Mouse (Mus musculus) embryonic facial prominence, embryonic 15.5 days (tissue): ENCODE results near the gene E2f4. TPM values are rescaled to one million over a fixed set of nuclear protein-coding genes. Genes with fewer than 3 reads are reported as not detected.
"Not testable (repeated sequence)": the region's sequence is repeated elsewhere in the genome, so short reads cannot be mapped to it uniquely, and the experiment has no call there.

Experiments
- ATAC-seq: fragments of 200-750 bp; cut with Nextera tagmentation; 2 replicates; pipeline ENCODE4 v1.8.0; 2017; ENCODE audit warnings: low read depth, moderate TSS enrichment; ENCODE audit not compliant: insufficient number of reproducible peaks, low FRiP score, low TSS enrichment
- H3K27ac ChIP-seq: fragments of 300-500 bp; sonication (generic); replicated peaks from 2 replicates; pipeline ENCODE4 v1.5.1; 2015; ENCODE audit warnings: mild to moderate bottlenecking, inconsistent platforms
- H3K27me3 ChIP-seq: fragments of 300-500 bp; sonication (generic); 2 replicates; pipeline ENCODE4 v1.6.1; 2015; ENCODE audit warnings: inconsistent platforms
- H3K36me3 ChIP-seq: fragments of 300-500 bp; sonication (generic); 2 replicates; pipeline ENCODE4 v1.6.1; 2015; ENCODE audit warnings: mild to moderate bottlenecking, inconsistent platforms
- H3K4me1 ChIP-seq: fragments of 300-500 bp; sonication (generic); 2 replicates; pipeline ENCODE4 v1.6.1; 2015; ENCODE audit warnings: inconsistent platforms
- H3K4me2 ChIP-seq: fragments of 300-500 bp; sonication (generic); replicated peaks from 2 replicates; pipeline ENCODE4 v1.6.1; 2015; ENCODE audit warnings: mild to moderate bottlenecking, inconsistent platforms
- H3K4me3 ChIP-seq: fragments of 300-500 bp; sonication (generic); replicated peaks from 2 replicates; pipeline ENCODE4 v1.5.1; 2015; ENCODE audit warnings: mild to moderate bottlenecking, inconsistent platforms
- H3K9ac ChIP-seq: fragments of 300-500 bp; sonication (generic); 2 replicates; pipeline ENCODE4 v1.6.1; 2015; ENCODE audit warnings: inconsistent platforms
- H3K9me3 ChIP-seq: fragments of 300-500 bp; sonication (generic); replicated peaks from 2 replicates; pipeline ENCODE4 v1.6.1; 2016; ENCODE audit warnings: inconsistent platforms
- WGBS: fragments of 180-500 bp; shearing (Covaris S2); methylation state at CpG from one replicate; pipeline ENCODE4 v1.1.7; 2015; 5-methylcytosine and 5-hydroxymethylcytosine counted together
- polyA plus RNA-seq: library from polyadenylated mRNA; unstranded; fragments of >200 nt; fragmentation: Nextera tagmentation; extraction: Ambion mirVana; gene quantifications from 2 replicates; pipeline ENCODE4 v1.2.1, GENCODE M21; 2015

Gene E2f4
- polyA plus RNA-seq, 1 experiment from 2014 or later = 79.6 TPM

- 82% methylated on average over 4 of the region's 4 CpGs for WGBS
- 0 out of 2 replicates have a peak, but pooled peaks cover 12% of the 10 kb centered on the region for H3K36me3 ChIP-seq
- peaks cover 29% of the 10 kb centered on the region for H3K4me1 ChIP-seq
- peaks cover 12% of the 10 kb centered on the region for H3K27me3 ChIP-seq
- H3K4me2 ChIP-seq = no peak overlapping the region
- no peak overlapping the region for H3K27ac ChIP-seq
- no peak overlapping the region for H3K4me3 ChIP-seq
- no peaks in the 10 kb centered on the region for H3K9me3 ChIP-seq
- ATAC-seq = no peak
- no peak overlapping the region for H3K9ac ChIP-seq
These were observed 10.6 kb upstream of the E2f4 start for GRCm38 (mm10) chr8:105286907-105287306.

GRCm38 (mm10) chr8:105288231-105288630 lies 9.2 kb upstream of the E2f4 start:
- peaks cover 26% of the 10 kb centered on the region for H3K4me1 ChIP-seq
- no peaks in the 10 kb centered on the region for H3K36me3 ChIP-seq
- H3K9me3 ChIP-seq = no peaks in the 10 kb centered on the region
- WGBS = 88% methylated on average over 5 of the region's 5 CpGs
- H3K27me3 ChIP-seq = peaks cover 12% of the 10 kb centered on the region
- H3K4me2 ChIP-seq = peak overlapping the region; percentile 90; the same call in 1 of the 2 replicates
- H3K27ac ChIP-seq = no peak overlapping the region
- peak overlapping the region; percentile 65 for H3K4me3 ChIP-seq
- no peak for ATAC-seq
- H3K9ac ChIP-seq = no peak overlapping the region

- H3K27ac ChIP-seq = peak overlapping the region; percentile 90
- H3K4me3 ChIP-seq = peak overlapping the region; percentile 65
- ATAC-seq = peak; percentile 88
- H3K4me2 ChIP-seq = peak overlapping the region; percentile 90
- no peaks in the 10 kb centered on the region for H3K9me3 ChIP-seq
- whole genome bisulfite sequencing = under 1% methylated on average over 53 of the region's 53 CpGs
- H3K9ac ChIP-seq = peak overlapping the region; percentile 46; the same call in 1 of the 2 replicates
- peaks cover 25% of the 10 kb centered on the region for H3K4me1 ChIP-seq
- H3K36me3 ChIP-seq = no peaks in the 10 kb centered on the region
- peaks cover 12% of the 10 kb centered on the region for H3K27me3 ChIP-seq
These were observed 8.3 kb upstream of the E2f4 start for GRCm38 (mm10) chr8:105288958-105289732.

- peak within 1 kb of the TSS; percentile 90 for H3K4me2 ChIP-seq
- peak; percentile 22 for ATAC-seq
- H3K4me1 ChIP-seq = peaks cover 25% of the 10 kb centered on the region
- H3K27me3 ChIP-seq = peaks cover 12% of the 10 kb centered on the region
- H3K9me3 ChIP-seq = no peaks in the 10 kb centered on the region
- WGBS = 1% methylated on average over 43 of the region's 43 CpGs
- H3K4me3 ChIP-seq = peak within 1 kb of the TSS; percentile 65
- peak within 1 kb of the TSS; percentile 46 for H3K9ac ChIP-seq
- H3K27ac ChIP-seq = peak within 1 kb of the TSS; percentile 90
- H3K36me3 ChIP-seq = no peaks in the 10 kb centered on the region
These were observed 7.5 kb upstream of the E2f4 start, which contains the start of gene 4931428F04Rik for GRCm38 (mm10) chr8:105289805-105290460. Gene 4931428F04Rik (minus strand): TSS chr8:105289864.

- H3K4me3 ChIP-seq = peak overlapping the region; percentile 65
- WGBS = 6% methylated on average over 31 of the region's 31 CpGs
- H3K4me1 ChIP-seq = peaks cover 25% of the 10 kb centered on the region
- H3K4me2 ChIP-seq = peak overlapping the region; percentile 90
- peaks cover 12% of the 10 kb centered on the region for H3K27me3 ChIP-seq
- ATAC-seq = no peak
- no peak overlapping the region for H3K27ac ChIP-seq
- no peaks in the 10 kb centered on the region for H3K9me3 ChIP-seq
- H3K9ac ChIP-seq = no peak overlapping the region
- H3K36me3 ChIP-seq = no peaks in the 10 kb centered on the region
These were observed 6.7 kb upstream of the E2f4 start for GRCm38 (mm10) chr8:105290554-105291314.

GRCm38 (mm10) chr8:105291364-105291763 lies 6.1 kb upstream of the E2f4 start:
- not testable (repeated sequence) for H3K36me3 ChIP-seq, H3K9ac ChIP-seq, H3K4me3 ChIP-seq, H3K9me3 ChIP-seq, ATAC-seq, H3K4me2 ChIP-seq, H3K27ac ChIP-seq
- 79% methylated on average over 8 of the region's 8 CpGs for WGBS
- H3K27me3 ChIP-seq = peaks cover 12% of the 10 kb centered on the region
- peaks cover 25% of the 10 kb centered on the region for H3K4me1 ChIP-seq

GRCm38 (mm10) chr8:105291802-105292201 lies 5.7 kb upstream of the E2f4 start:
- H3K9ac ChIP-seq, H3K27ac ChIP-seq, H3K4me3 ChIP-seq, H3K9me3 ChIP-seq, ATAC-seq, H3K4me2 ChIP-seq, H3K36me3 ChIP-seq: not testable (repeated sequence)
- Histone ChIP-seq H3K4me1 (peaks cover 28% of the 10 kb centered on the region), H3K27me3 (peaks cover 12% of the 10 kb centered on the region)
- 64% methylated on average over 3 of the region's 3 CpGs for WGBS

GRCm38 (mm10) chr8:105292471-105292870 lies 5.0 kb upstream of the E2f4 start:
- WGBS = 65% methylated on average over 7 of the region's 7 CpGs

GRCm38 (mm10) chr8:105293405-105293804 lies 4.1 kb upstream of the E2f4 start:
- Histone ChIP-seq H3K27ac (no peak overlapping the region), H3K36me3 (no peaks in the 10 kb centered on the region), H3K4me3 (no peak overlapping the region), H3K9ac (no peak overlapping the region), H3K4me1 (peaks cover 33% of the 10 kb centered on the region), H3K9me3 (no peaks in the 10 kb centered on the region), H3K4me2 (no peak overlapping the region), H3K27me3 (peaks cover 12% of the 10 kb centered on the region)
- no peak for ATAC-seq
- 64% methylated on average over 19 of the region's 19 CpGs for WGBS

More at GRCm38 (mm10) chr8:105292471-105292870, 5.0 kb upstream of the E2f4 start:
- Histone ChIP-seq H3K27ac (no peak overlapping the region), H3K4me3 (no peak overlapping the region), H3K36me3 (no peaks in the 10 kb centered on the region), H3K9me3 (no peaks in the 10 kb centered on the region), H3K4me2 (no peak overlapping the region), H3K9ac (no peak overlapping the region), H3K27me3 (peaks cover 12% of the 10 kb centered on the region), H3K4me1 (peaks cover 33% of the 10 kb centered on the region)
- ATAC-seq = no peak

- Histone ChIP-seq H3K9me3 (no peaks in the 10 kb centered on the region), H3K4me1 (peaks cover 29% of the 10 kb centered on the region), H3K4me2 (no peak overlapping the region), H3K27ac (no peak overlapping the region), H3K4me3 (no peak overlapping the region), H3K9ac (no peak overlapping the region), H3K27me3 (peaks cover 11% of the 10 kb centered on the region), H3K36me3 (peaks cover 4% of the 10 kb centered on the region)
- 57% methylated on average over 9 of the region's 9 CpGs for WGBS
- no peak for ATAC-seq
These were observed 2.7 kb upstream of the E2f4 start for GRCm38 (mm10) chr8:105294776-105295175.

GRCm38 (mm10) chr8:105295256-105295655 lies 2.2 kb upstream of the E2f4 start:
- Histone ChIP-seq H3K27me3 (peaks cover 6% of the 10 kb centered on the region), H3K4me2 (no peak overlapping the region), H3K36me3 (peaks cover 9% of the 10 kb centered on the region), H3K9ac (no peak overlapping the region), H3K27ac (no peak overlapping the region), H3K4me3 (no peak overlapping the region), H3K4me1 (peaks cover 25% of the 10 kb centered on the region), H3K9me3 (no peaks in the 10 kb centered on the region)
- ATAC-seq = no peak
- 63% methylated on average over 11 of the region's 11 CpGs for WGBS
